Mouse (Mus musculus) erythroblast, adult 5-6 weeks (primary cell): ENCODE results near the gene Tppp3. TPM values are rescaled to one million over a fixed set of nuclear protein-coding genes. Genes with fewer than 3 reads are reported as not detected.

Experiments used
- ATAC-seq: replicated peaks from 2 replicates; pipeline ENCODE4 v1.8.0; 2016; ENCODE audit warnings: moderate number of reproducible peaks, mild to moderate bottlenecking, moderate TSS enrichment, inconsistent platforms; ENCODE audit not compliant: poor library complexity, low FRiP score, severe bottlenecking
- total RNA-seq, 2 experiments: library from RNA; stranded (forward) in 1 of 2; stranded (reverse) in 1 of 2; fragments of 150-400 nt in 1 of 2; fragments of 200-764, 138-1000 nt in 1 of 2; gene quantifications; 2 replicates each; pipeline versions ENCODE4 v1.2.3 to v1.2.4; 2015 to 2017; ENCODE audit warnings: low replicate concordance in 2 of 2

Tppp3 gene
- total RNA-seq, 2 experiments from 2014 or later: not detected

DNA sequence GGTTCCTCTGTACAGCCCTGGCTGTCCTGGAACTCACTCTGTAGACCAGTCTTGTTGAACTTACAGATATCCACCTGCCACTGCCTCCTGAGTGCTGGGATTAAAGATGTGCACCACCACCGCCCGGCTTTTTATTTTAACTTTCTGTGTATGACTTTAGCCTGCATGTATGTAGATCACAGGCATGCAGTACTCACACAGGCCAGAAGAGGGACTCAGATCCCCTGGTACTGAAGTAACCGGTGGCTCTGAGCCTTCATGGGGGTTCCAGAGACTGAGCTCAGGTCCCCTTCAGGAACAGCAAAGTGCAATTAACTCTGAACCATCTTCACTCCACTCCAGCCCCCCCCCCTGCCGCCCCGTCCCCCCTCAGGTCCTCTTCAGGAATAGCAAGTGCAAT is 32.5 kb downstream of the Tppp3 start:
- peak; percentile 80 for ATAC-seq

DNA sequence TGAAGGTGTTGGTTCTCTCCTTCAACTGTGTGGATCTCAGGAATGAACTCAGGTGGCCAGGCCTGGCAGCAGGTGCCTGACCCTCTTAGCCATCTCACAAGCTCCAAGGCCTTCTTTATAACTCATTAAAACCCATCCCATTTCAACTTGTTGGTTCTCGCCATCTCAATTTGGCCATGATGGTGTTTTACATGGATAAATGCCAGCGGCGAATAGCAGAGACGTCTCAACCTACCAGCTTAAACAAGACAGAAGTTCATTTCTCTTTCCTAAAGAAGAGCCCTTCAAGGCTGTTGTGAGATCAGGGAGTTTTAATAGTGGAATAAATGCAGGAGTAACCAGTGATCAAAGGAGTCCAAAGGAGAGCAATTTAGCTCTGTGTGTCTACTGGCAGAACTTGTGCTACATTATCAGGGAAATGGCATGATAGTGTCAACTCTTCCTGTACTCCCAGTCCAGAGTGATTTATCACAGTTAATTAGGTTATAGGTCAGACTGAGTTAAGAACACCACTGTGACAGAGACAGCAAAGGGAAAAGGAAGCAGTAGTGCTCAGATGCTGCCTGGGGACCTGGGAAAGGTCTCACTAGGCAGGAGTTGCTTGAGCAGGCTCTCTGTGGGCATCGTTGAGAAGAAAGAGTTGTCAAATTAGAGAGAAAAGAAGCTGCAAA is 34.1 kb downstream of the Tppp3 start:
- ATAC-seq: no peak

DNA sequence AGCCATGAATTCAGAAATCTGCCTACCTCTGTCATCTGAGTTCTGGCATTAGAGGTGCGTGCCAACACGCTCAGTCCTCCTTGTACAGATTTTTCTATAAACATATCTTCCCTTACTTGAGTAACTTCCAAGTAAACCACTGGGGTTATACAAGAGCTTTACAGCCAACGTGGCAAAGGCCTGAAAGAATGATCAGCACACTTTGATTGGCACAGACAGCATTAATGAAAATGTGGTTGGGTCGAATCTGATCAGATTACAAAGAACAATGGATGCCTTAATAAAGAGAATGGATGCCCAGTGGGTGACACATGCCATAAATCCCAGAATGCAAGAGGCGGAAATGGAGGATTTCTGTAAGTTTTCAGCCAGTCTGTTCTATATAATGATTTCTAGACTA is 35.1 kb downstream of the Tppp3 start:
- ATAC-seq: no peak

DNA sequence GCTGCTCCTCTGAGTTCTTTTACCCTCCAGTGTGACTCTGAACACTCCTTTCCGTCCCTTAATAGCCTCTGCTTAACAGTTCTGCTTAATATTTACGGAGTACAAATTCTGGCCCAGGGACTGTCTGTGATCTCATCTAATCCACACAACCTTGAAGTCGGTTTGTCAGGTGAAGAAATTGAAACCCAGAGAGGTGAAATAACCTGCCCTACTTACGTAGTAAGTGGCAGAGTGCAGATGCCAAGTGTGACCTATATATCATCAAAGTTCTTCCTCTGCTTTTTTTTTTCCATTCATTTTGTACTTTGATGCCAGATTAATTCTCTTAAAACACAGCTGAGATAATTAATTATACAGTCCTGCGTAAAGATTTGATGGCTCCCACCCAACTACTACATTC is 37.2 kb downstream of the Tppp3 start:
- ATAC-seq: no peak

DNA sequence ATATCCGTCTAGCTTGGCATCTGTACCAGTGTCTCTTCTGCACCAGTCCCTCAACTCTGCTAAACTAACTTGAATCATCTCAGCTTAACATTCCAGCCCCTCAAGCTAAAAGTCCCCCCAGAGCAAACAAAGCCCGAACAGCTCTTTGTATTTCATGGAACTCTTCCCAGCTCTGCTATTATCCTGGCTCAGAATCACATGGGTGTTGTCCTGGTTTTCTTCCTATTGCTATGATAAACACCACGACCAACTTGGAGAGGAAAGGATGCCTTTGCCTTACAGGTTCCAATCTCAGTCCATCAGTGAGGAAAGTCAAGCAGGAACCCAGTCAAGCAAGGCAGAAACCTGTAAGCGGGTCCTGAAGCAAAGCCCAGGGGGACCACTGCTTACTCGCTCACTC is 37.8 kb downstream of the Tppp3 start:
- no peak for ATAC-seq

DNA sequence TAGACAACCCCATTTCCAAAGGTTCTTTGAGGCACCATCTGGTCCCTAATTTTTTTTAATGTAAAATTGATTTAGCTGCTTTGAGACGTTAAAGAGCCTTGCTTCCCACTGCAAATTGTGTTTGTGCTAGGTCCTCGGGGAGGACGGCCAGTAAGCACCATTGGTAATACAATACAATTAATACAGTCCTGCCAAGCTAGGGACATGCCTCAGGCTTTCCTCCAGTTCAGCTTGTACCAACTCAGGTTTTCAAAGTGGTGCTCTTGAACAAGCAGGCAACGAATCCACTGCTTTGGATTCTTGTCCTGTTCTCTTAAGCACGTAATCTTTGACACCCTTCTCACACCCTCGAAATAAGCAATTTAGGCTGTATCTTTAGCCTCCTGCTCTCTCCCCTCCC is 38.3 kb downstream of the Tppp3 start:
- ATAC-seq: no peak

DNA sequence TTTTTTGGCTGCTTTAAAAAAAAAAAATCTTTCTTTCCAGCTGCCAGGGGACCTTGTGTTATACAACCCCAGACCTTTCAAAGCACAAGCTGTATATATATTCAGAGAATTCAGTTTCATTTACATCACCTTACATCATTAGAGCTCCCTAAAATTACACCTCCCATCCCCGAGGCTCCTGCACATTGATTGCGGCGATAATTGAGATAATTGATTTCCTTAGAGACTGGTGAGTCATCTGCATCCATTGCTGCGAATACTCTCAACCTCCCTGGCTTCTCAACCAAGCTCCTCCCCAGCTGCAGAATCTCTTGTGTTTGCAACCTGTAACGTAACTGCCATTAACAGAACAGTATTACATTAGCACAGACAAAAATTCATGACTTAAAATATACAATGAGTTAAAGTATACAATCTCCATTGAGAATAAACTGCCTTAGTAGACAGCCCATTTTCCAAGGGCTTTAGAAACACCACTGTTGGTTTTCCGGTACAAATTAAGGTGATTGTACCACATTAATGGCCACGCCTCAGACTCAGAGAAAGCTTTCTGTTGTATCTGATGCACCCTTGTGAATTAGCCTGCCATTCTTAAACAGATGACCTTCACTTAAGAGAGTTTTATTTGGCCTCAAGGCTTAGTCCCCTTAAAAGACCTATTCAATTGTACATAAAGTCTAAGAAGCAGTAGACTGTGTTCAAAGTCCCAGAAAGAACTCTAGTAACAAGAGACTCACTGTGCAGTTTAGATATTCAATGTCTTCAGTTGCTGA is 39.4 kb downstream of the Tppp3 start:
- no peak for ATAC-seq

DNA sequence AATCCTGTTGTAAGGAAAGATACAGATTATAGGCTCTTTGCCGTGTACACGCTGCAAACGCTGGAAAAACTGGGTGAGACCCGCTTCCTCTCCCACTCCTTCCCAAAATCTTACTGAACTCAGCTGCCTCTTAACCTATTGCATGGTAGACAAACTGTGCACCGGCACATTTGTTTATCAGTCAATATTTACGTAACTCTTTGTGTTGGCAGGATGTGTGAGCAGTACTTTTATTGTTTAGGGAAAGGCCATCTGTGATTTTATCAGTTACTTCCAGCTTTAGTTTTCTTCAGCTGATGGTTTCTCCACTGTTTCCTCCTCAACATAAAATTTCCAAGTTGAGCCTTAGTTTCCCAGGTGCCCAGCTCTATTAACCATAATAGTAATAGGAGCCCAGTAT is 44.4 kb downstream of the Tppp3 start:
- no peak for ATAC-seq

DNA sequence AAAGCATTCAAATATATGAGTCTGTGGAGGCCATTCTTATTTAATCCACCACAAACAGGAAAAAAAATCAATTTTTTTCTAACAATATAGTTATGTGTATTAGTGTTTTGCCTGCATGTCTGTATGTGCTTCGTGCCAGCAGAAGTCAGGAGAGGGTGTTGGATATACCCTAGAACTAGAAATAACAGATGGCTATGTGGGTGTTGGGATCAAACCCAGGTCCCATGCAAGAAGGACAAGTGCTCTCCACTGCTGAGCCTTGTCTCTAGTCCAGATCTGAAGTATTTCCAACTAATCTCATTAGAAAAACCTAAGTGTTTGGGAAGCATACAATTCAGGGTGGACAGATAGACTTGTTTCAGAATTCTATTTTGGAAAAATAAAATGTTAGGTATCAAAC is 49.3 kb downstream of the Tppp3 start:
- ATAC-seq: no peak

DNA sequence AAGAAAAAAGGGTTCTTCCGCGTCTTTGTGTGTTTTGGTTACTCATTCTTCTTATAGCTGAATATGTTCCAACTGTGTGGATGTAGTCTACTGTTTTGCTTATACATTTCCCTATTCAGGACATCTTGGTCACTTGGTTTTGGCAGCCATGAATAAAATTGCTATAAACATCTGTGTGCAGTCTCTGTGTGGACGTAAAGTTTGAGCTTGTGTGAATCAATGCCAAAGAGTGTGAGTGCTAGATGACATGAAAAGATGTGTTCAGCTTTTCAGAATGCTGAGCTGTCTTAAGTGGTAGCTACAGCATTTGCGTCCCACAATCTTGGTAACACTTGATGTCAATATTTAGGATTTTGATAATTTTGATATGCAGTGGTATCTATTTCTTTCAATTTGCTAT is 51.5 kb downstream of the Tppp3 start:
- ATAC-seq: no peak

DNA sequence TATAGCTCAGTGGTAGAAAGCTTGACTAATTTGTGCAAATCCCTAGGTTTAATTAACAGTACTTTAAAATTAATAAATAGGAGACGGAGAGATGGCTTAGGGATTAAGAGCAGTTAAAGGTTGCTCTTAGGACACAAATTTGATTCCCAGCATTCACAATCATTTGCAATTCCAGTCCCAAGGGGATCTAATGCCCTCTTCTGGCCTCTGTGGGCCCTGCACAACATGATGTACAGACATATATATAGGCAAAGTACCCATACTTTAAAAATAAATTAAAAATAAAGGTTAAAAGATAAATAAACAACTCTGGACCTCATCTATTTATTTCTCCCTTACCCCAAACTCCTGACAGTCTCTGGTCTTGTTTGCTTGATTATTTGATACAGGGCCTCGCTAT is 52.3 kb downstream of the Tppp3 start:
- ATAC-seq: no peak

Other genes starting within 250 kb of the Tppp3 start
- gene D230025D16Rik, start 246.4 kb downstream of the Tppp3 start, total RNA-seq (2015; ENCODE audit: low replicate concordance): 16.9 and 22.5 TPM in 2 replicates
- 20.1 and 22.6 TPM in 2 replicates for gene D230025D16Rik, start 246.4 kb downstream of the Tppp3 start, total RNA-seq (2017; ENCODE audit: low replicate concordance)
- not detected in 2 replicates for gene B3gnt9, start 216.4 kb downstream of the Tppp3 start, total RNA-seq (2015; ENCODE audit: low replicate concordance)
- gene B3gnt9, start 216.4 kb downstream of the Tppp3 start, total RNA-seq (2017; ENCODE audit: low replicate concordance): 0.09 TPM in 1 of 2 replicates, not detected in the other
- 2.3 and 3.5 TPM in 2 replicates for gene Tradd, start 206.9 kb downstream of the Tppp3 start, total RNA-seq (2015; ENCODE audit: low replicate concordance)
- 3.6 and 5.9 TPM in 2 replicates for gene Tradd, start 206.9 kb downstream of the Tppp3 start, total RNA-seq (2017; ENCODE audit: low replicate concordance)
- gene Fbxl8, start 206.9 kb downstream of the Tppp3 start, total RNA-seq (2015; ENCODE audit: low replicate concordance): 1.3 and 3.5 TPM in 2 replicates
- 0.28 and 0.94 TPM in 2 replicates for gene Fbxl8, start 206.9 kb downstream of the Tppp3 start, total RNA-seq (2017; ENCODE audit: low replicate concordance)
- not detected in 2 replicates for gene Hsf4, start 201.7 kb downstream of the Tppp3 start, total RNA-seq (2015; ENCODE audit: low replicate concordance)
- not detected in 2 replicates for gene Hsf4, start 201.7 kb downstream of the Tppp3 start, total RNA-seq (2017; ENCODE audit: low replicate concordance)
- not detected in 2 replicates for gene Nol3, start 195.4 kb downstream of the Tppp3 start, total RNA-seq (2015; ENCODE audit: low replicate concordance)
- not detected in 2 replicates for gene Nol3, start 195.4 kb downstream of the Tppp3 start, total RNA-seq (2017; ENCODE audit: low replicate concordance)
- 1.0 and 3.8 TPM in 2 replicates for gene 4931428F04Rik, start 181.7 kb downstream of the Tppp3 start, total RNA-seq (2015; ENCODE audit: low replicate concordance)
- 0.70 and 1.2 TPM in 2 replicates for gene 4931428F04Rik, start 181.7 kb downstream of the Tppp3 start, total RNA-seq (2017; ENCODE audit: low replicate concordance)
- 0.38 and 5.9 TPM in 2 replicates for gene Exoc3l, start 175.4 kb downstream of the Tppp3 start, total RNA-seq (2015; ENCODE audit: low replicate concordance)
- gene Exoc3l, start 175.4 kb downstream of the Tppp3 start, total RNA-seq (2017; ENCODE audit: low replicate concordance): 15.0 and 26.8 TPM in 2 replicates
- 289 and 294 TPM in 2 replicates for gene E2f4, start 173.9 kb downstream of the Tppp3 start, total RNA-seq (2015; ENCODE audit: low replicate concordance)
- 120 and 129 TPM in 2 replicates for gene E2f4, start 173.9 kb downstream of the Tppp3 start, total RNA-seq (2017; ENCODE audit: low replicate concordance)
- 13.8 and 17.3 TPM in 2 replicates for gene Elmo3, start 165.9 kb downstream of the Tppp3 start, total RNA-seq (2015; ENCODE audit: low replicate concordance)
- 22.1 and 30.7 TPM in 2 replicates for gene Elmo3, start 165.9 kb downstream of the Tppp3 start, total RNA-seq (2017; ENCODE audit: low replicate concordance)
- gene Lrrc29, start 145.2 kb downstream of the Tppp3 start, total RNA-seq (2015; ENCODE audit: low replicate concordance): 13.4 and 35.9 TPM in 2 replicates
- 26.2 and 28.6 TPM in 2 replicates for gene Lrrc29, start 145.2 kb downstream of the Tppp3 start, total RNA-seq (2017; ENCODE audit: low replicate concordance)
- 51.2 and 56.3 TPM in 2 replicates for gene Tmem208, start 145.2 kb downstream of the Tppp3 start, total RNA-seq (2015; ENCODE audit: low replicate concordance)
- gene Tmem208, start 145.2 kb downstream of the Tppp3 start, total RNA-seq (2017; ENCODE audit: low replicate concordance): 18.5 and 26.9 TPM in 2 replicates
- 0.19 and 3.8 TPM in 2 replicates for gene Fhod1, start 123.6 kb downstream of the Tppp3 start, total RNA-seq (2015; ENCODE audit: low replicate concordance)
- gene Fhod1, start 123.6 kb downstream of the Tppp3 start, total RNA-seq (2017; ENCODE audit: low replicate concordance): 0.56 and 1.0 TPM in 2 replicates
- 1.7 TPM in 1 of 2 replicates, not detected in the other for gene Slc9a5, start 122.7 kb downstream of the Tppp3 start, total RNA-seq (2015; ENCODE audit: low replicate concordance)
- not detected in 2 replicates for gene Slc9a5, start 122.7 kb downstream of the Tppp3 start, total RNA-seq (2017; ENCODE audit: low replicate concordance)
- gene Plekhg4, start 98.3 kb downstream of the Tppp3 start, total RNA-seq (2015; ENCODE audit: low replicate concordance): not detected in 2 replicates
- not detected in 2 replicates for gene Plekhg4, start 98.3 kb downstream of the Tppp3 start, total RNA-seq (2017; ENCODE audit: low replicate concordance)
- gene Kctd19, start 58.0 kb downstream of the Tppp3 start, total RNA-seq (2015; ENCODE audit: low replicate concordance): not detected in 2 replicates
- not detected in 2 replicates for gene Kctd19, start 58.0 kb downstream of the Tppp3 start, total RNA-seq (2017; ENCODE audit: low replicate concordance)
- 0.96 TPM in 1 of 2 replicates, not detected in the other for gene Lrrc36, start 58.0 kb downstream of the Tppp3 start, total RNA-seq (2015; ENCODE audit: low replicate concordance)
- 0.56 and 0.85 TPM in 2 replicates for gene Lrrc36, start 58.0 kb downstream of the Tppp3 start, total RNA-seq (2017; ENCODE audit: low replicate concordance)
- not detected in 2 replicates for gene Zdhhc1, start 25.4 kb upstream of the Tppp3 start, total RNA-seq (2015; ENCODE audit: low replicate concordance)
- 0.17 and 0.42 TPM in 2 replicates for gene Zdhhc1, start 25.4 kb upstream of the Tppp3 start, total RNA-seq (2017; ENCODE audit: low replicate concordance)
- gene Hsd11b2, start 47.2 kb upstream of the Tppp3 start, total RNA-seq (2015; ENCODE audit: low replicate concordance): 2.3 TPM in 1 of 2 replicates, not detected in the other
- gene Hsd11b2, start 47.2 kb upstream of the Tppp3 start, total RNA-seq (2017; ENCODE audit: low replicate concordance): not detected in 2 replicates
- 72.8 and 90.9 TPM in 2 replicates for gene Atp6v0d1, start 94.5 kb upstream of the Tppp3 start, total RNA-seq (2015; ENCODE audit: low replicate concordance)
- 46.0 and 50.9 TPM in 2 replicates for gene Atp6v0d1, start 94.5 kb upstream of the Tppp3 start, total RNA-seq (2017; ENCODE audit: low replicate concordance)
- gene Ripor1, start 133.7 kb upstream of the Tppp3 start, total RNA-seq (2015; ENCODE audit: low replicate concordance): 16.3 and 17.6 TPM in 2 replicates
- 1.7 and 2.6 TPM in 2 replicates for gene Ripor1, start 133.7 kb upstream of the Tppp3 start, total RNA-seq (2017; ENCODE audit: low replicate concordance)
- 51.6 and 81.5 TPM in 2 replicates for gene Ctcf, start 165.0 kb upstream of the Tppp3 start, total RNA-seq (2015; ENCODE audit: low replicate concordance)
- 68.8 and 99.5 TPM in 2 replicates for gene Ctcf, start 165.0 kb upstream of the Tppp3 start, total RNA-seq (2017; ENCODE audit: low replicate concordance)
- not detected in 2 replicates for gene Agrp, start 165.9 kb upstream of the Tppp3 start, total RNA-seq (2015; ENCODE audit: low replicate concordance)
- not detected in 2 replicates for gene Agrp, start 165.9 kb upstream of the Tppp3 start, total RNA-seq (2017; ENCODE audit: low replicate concordance)
- 3.1 TPM in 2 replicates for gene Carmil2, start 214.7 kb upstream of the Tppp3 start, total RNA-seq (2015; ENCODE audit: low replicate concordance)
- 2.5 and 3.5 TPM in 2 replicates for gene Carmil2, start 214.7 kb upstream of the Tppp3 start, total RNA-seq (2017; ENCODE audit: low replicate concordance)
- 7.1 and 12.5 TPM in 2 replicates for gene Acd, start 229.6 kb upstream of the Tppp3 start, total RNA-seq (2015; ENCODE audit: low replicate concordance)
- gene Acd, start 229.6 kb upstream of the Tppp3 start, total RNA-seq (2017; ENCODE audit: low replicate concordance): 1.7 and 7.8 TPM in 2 replicates
- 2.1 TPM in 1 of 2 replicates, not detected in the other for gene Pard6a, start 229.6 kb upstream of the Tppp3 start, total RNA-seq (2015; ENCODE audit: low replicate concordance)
- gene Pard6a, start 229.6 kb upstream of the Tppp3 start, total RNA-seq (2017; ENCODE audit: low replicate concordance): 0.56 and 1.5 TPM in 2 replicates
- gene 4933405L10Rik, start 236.1 kb upstream of the Tppp3 start, total RNA-seq (2015; ENCODE audit: low replicate concordance): not detected in 2 replicates
- gene 4933405L10Rik, start 236.1 kb upstream of the Tppp3 start, total RNA-seq (2017; ENCODE audit: low replicate concordance): not detected in 2 replicates
- 2.1 and 2.5 TPM in 2 replicates for gene Enkd1, start 236.7 kb upstream of the Tppp3 start, total RNA-seq (2015; ENCODE audit: low replicate concordance)
- 2.7 and 7.0 TPM in 2 replicates for gene Enkd1, start 236.7 kb upstream of the Tppp3 start, total RNA-seq (2017; ENCODE audit: low replicate concordance)